ENCODE assay signal across 7 mouse cellular contexts in genomic region chr1:126830031-126830927, GRCm38 (mm10). TPM values are rescaled to one million over a fixed set of nuclear protein-coding genes. Genes with fewer than 3 reads are reported as not detected.
DNase-seq lines count a peak whose midpoint lies in the region; ATAC-seq and TF ChIP-seq lines count a peak whose summit lies in the region.

TSS of gene Nckap5 (minus strand) at chr1:126830799.

- H3K27ac ChIP-seq in forebrain, embryonic 13.5 days, result peak within 1 kb of the TSS; percentile 89
- H3K27ac ChIP-seq in heart, embryonic 15.5 days, result peak within 1 kb of the TSS; percentile 81
- H3K27ac ChIP-seq in kidney, postnatal 0 days, result no peak within 1 kb of the TSS

- no peak for TF ChIP-seq CTCF in kidney, postnatal 0 days (IDR thresholded peaks at IDR 0.05; ENCODE audit: low read depth)

- peaks cover 24% of the 10 kb centered on the region for H3K4me1 ChIP-seq in forebrain, embryonic 13.5 days
- H3K4me1 ChIP-seq in heart, embryonic 15.5 days (replicated peaks), result peaks cover 13% of the 10 kb centered on the region
- H3K4me1 ChIP-seq in kidney, postnatal 0 days (replicated peaks; ENCODE audit: insufficient read depth, low read length), result no peaks in the 10 kb centered on the region

- peak within 1 kb of the TSS; percentile 61 for H3K4me2 ChIP-seq in forebrain, embryonic 13.5 days
- peak within 1 kb of the TSS; percentile 76 for H3K4me2 ChIP-seq in heart, embryonic 15.5 days
- peak within 1 kb of the TSS; percentile 74 for H3K4me2 ChIP-seq in kidney, postnatal 0 days (ENCODE audit: low read length)
- peak within 1 kb of the TSS; percentile 71 for H3K4me2 ChIP-seq in myocyte (ENCODE audit: low read depth)

- no peaks in the 10 kb centered on the region for H3K79me2 ChIP-seq in myocyte (ENCODE audit: control insufficient read depth, insufficient read depth)

- TF ChIP-seq POLR2A in myocyte (IDR thresholded peaks at IDR 0.05; ENCODE audit: insufficient read length, low read depth), result no peak

- no peaks in the 10 kb centered on the region for H3K27me3 ChIP-seq in forebrain, embryonic 13.5 days
- H3K27me3 ChIP-seq in heart, embryonic 15.5 days, result no peaks in the 10 kb centered on the region
- no peaks in the 10 kb centered on the region for H3K27me3 ChIP-seq in kidney, postnatal 0 days (ENCODE audit: insufficient read depth, low read length)
- no peaks in the 10 kb centered on the region for H3K27me3 ChIP-seq in myocyte (ENCODE audit: control insufficient read depth, insufficient read depth, insufficient read length)

- ATAC-seq in forebrain, embryonic 13.5 days, result peak; percentile 90
- peak; percentile 77 for ATAC-seq in heart, embryonic 15.5 days (replicated peaks; ENCODE audit: insufficient number of reproducible peaks, insufficient read depth, low FRiP score, low read depth)
- ATAC-seq in kidney, postnatal 0 days (replicated peaks; ENCODE audit: low FRiP score, low read depth), result peak; percentile 46; the same call in 1 of the 2 replicates

- H3ac ChIP-seq in myocyte (ENCODE audit: control insufficient read depth, insufficient read length), result no peak within 1 kb of the TSS

- H3K4me3 ChIP-seq in forebrain, embryonic 13.5 days, result peak within 1 kb of the TSS; percentile 36
- H3K4me3 ChIP-seq in heart, embryonic 15.5 days, result peak within 1 kb of the TSS; percentile 49
- H3K4me3 ChIP-seq in kidney, postnatal 0 days (replicated peaks; ENCODE audit: low read depth, low read length), result peak within 1 kb of the TSS; percentile 34
- no peak within 1 kb of the TSS for H3K4me3 ChIP-seq in myocyte

- H3K36me3 ChIP-seq in forebrain, embryonic 13.5 days (ENCODE audit: poor library complexity, severe bottlenecking), result no peaks in the 10 kb centered on the region
- no peaks in the 10 kb centered on the region for H3K36me3 ChIP-seq in heart, embryonic 15.5 days
- no peaks in the 10 kb centered on the region for H3K36me3 ChIP-seq in kidney, postnatal 0 days (ENCODE audit: insufficient read depth, low read length)
- H3K36me3 ChIP-seq in myocyte (ENCODE audit: control insufficient read depth, insufficient read depth), result no peaks in the 10 kb centered on the region

- DNase-seq in cerebellum, adult 18-20 months, result peak; percentile 14 to 41
- peak; percentile 81 for DNase-seq in kidney, postnatal 0 days (ENCODE audit: low spot score)
- peak; percentile 36 for DNase-seq in liver
- DNase-seq in testis, postnatal 14 days (ENCODE audit: low spot score), result peak; percentile 26

- WGBS in forebrain, embryonic 13.5 days, result under 1% methylated on average over 35 of the region's 35 CpGs
- 3% methylated on average over 35 of the region's 35 CpGs for WGBS in heart, embryonic 15.5 days
- WGBS in kidney, postnatal 0 days, result under 1% methylated on average over 35 of the region's 35 CpGs

- peak within 1 kb of the TSS; percentile 58 for H3K9ac ChIP-seq in forebrain, embryonic 13.5 days
- peak within 1 kb of the TSS; percentile 16 for H3K9ac ChIP-seq in heart, embryonic 15.5 days
- 0 out of 2 replicates have a peak within 1 kb of the TSS, but pooled peaks have one; percentile 14 for H3K9ac ChIP-seq in kidney, postnatal 0 days (ENCODE audit: low read depth, low read length)

- H3K9me3 ChIP-seq in forebrain, embryonic 13.5 days (replicated peaks), result no peaks in the 10 kb centered on the region
- no peaks in the 10 kb centered on the region for H3K9me3 ChIP-seq in heart, embryonic 15.5 days (replicated peaks)
- no peaks in the 10 kb centered on the region for H3K9me3 ChIP-seq in kidney, postnatal 0 days (replicated peaks; ENCODE audit: low read length)

TF ChIP-seq in myocyte, 11 proteins besides CTCF, POLR2A, EP300 and RAD21:
- TF ChIP-seq MYOG (IDR thresholded peaks at IDR 0.05; ENCODE audit: control insufficient read depth in 1 of 3, insufficient read depth in 1 of 3, insufficient read length in 2 of 3, low read depth in 2 of 3), result no peak
- no peak for TF ChIP-seq SRF (IDR thresholded peaks at IDR 0.05; ENCODE audit: control insufficient read depth, insufficient read length, low read depth)

RNA-seq across cellular contexts. Expression of gene Nckap5, which starts in this region (rescaled TPM):
- polyA plus RNA-seq in forebrain, embryonic 13.5 days (2015; fragmentation: Nextera tagmentation; extraction: Ambion mirVana), result 22.1 and 22.8 TPM in 2 replicates
- polyA plus RNA-seq in heart, embryonic 15.5 days (2015; fragmentation: Nextera tagmentation; extraction: Ambion mirVana), result 7.5 and 8.8 TPM in 2 replicates
- polyA plus RNA-seq in kidney, postnatal 0 days (2015; fragmentation: Nextera tagmentation; extraction: Ambion mirVana), result 4.0 and 4.5 TPM in 2 replicates
- polyA plus RNA-seq in myocyte (2012; fragmentation: generic; extraction: Trizol), result 0.11 TPM

Comparison
In these comparisons a context has a peak if more than half of its experiments do, and no peak if none do; other contexts are left out.
1. DNase-seq: peak in every context shown above with its lines; median percentile 81 in kidney, postnatal 0 days; 36 in liver; 28 in cerebellum, adult 18-20 months; 26 in testis, postnatal 14 days.